Mouse (Mus musculus): Measurements from ENCODE around the gene Tbc1d8.

DNA sequence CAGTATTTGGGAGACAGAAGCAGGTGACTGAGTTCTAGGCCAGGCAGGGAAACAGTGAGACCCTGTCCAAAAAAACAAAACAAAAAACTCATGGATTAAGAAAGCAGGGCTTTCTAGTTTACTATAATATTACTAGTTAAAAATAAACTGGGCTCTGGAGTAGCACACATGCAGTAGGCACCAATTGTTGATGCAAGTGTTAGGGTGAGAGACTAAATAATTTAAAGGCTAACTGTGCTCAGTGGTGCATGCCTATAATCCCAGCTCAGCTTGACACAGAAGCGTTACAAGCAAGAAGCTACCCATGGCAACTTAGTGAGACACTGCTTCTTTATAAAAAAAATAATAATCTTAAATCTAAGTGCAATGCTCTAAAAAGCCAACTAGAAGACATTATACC lies 100.0 kb downstream of the Tbc1d8 start:
- TF ChIP-seq CTCF (IDR thresholded peaks at IDR 0.05) (no peak), EP300 (IDR thresholded peaks at IDR 0.05; ENCODE audit: insufficient read depth, low read depth, low read length) (no peak), POLR2A (IDR thresholded peaks at IDR 0.05; ENCODE audit: insufficient read depth, low read depth, low read length) (no peak)

Measured in heart, adult 2 months (tissue).